Mouse (Mus musculus): ENCODE measurements at regions not wholly inside any gene's neighbourhood (a gene's known extent, or its start where the extent isn't known, plus 50 kb on each side); places are given as distances from the start of the nearest gene placed in this dataset.

DNA sequence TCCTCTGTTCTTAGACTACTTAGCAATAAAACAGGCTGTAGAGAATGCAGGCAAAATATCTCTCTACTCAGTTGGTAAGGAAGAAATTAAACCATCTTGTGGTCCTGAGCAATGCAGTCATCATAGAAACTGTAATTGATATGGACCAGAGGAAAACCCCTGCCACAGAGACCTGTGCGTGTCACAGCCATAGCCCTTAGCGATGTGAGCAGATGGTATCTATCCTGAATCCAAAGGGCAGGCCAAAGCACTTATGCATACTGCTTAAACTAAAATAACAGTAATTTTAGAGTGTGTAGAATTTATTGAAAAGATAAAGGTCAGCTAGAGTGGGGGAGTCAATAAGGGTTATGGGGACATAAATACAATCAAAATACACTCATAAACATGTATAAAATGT is 212.0 kb downstream of the Kcnrg start:
- Histone ChIP-seq H3K4me2 (ENCODE audit: low read depth, low read length) (no peak overlapping the region), H3K27me3 (ENCODE audit: control insufficient read depth, insufficient read depth, low read length) (no peaks in the 10 kb centered on the region), H3K9me3 (replicated peaks; ENCODE audit: control insufficient read depth, low read length) (no peaks in the 10 kb centered on the region), H3K27ac (replicated peaks; ENCODE audit: low read depth, low read length) (no peak overlapping the region), H3K36me3 (replicated peaks; ENCODE audit: control insufficient read depth, insufficient read depth, low read depth, low read length) (no peaks in the 10 kb centered on the region), H3K9ac (replicated peaks; ENCODE audit: low read length) (no peak overlapping the region), H3K4me3 (ENCODE audit: low read depth, low read length) (no peak overlapping the region), H3K4me1 (ENCODE audit: control insufficient read depth, insufficient read depth, low read length) (no peaks in the 10 kb centered on the region)
- WGBS = 58% methylated on average over 2 of the region's 2 CpGs
- no peak for DNase-seq (ENCODE audit: low spot score)
- no peak for ATAC-seq (replicated peaks; ENCODE audit: insufficient number of reproducible peaks, low FRiP score, low TSS enrichment, low read depth)

DNA sequence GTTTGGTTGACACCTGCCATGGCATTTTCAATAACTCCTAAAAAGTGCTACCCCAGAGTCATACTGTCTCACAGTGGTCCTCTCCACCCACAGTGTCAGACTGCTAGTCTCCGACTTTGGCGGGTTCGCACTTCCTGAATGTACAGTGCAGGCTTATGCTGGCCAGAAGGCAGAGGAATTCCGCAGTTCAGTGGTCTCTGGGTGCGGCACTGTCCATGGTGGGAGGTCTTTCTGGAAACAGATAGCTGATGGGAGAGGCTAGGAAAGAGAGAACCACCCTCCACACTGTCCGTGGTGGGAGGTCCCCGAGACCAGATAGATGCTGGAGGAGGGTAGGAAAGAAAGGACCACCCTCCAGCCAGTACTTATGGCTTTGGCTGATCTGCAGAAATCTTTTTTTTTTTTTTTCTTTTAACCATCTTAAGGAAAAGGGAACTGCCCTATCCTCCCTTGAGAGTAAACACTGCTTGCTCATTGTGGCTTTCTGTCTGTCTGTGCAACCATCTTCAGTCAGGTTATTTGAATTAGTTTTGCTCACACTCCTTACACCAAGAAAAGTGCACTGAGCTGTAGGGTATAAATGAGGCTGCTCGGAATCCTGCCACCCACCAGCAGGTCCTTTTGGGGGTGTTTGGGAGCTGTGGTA is 227.2 kb downstream of the Kcnrg start:
- 68% methylated on average over 8 of the region's 8 CpGs for WGBS
- no peaks in the 10 kb centered on the region for H3K4me1 ChIP-seq (ENCODE audit: control insufficient read depth, insufficient read depth, low read length)
- ATAC-seq (replicated peaks; ENCODE audit: insufficient number of reproducible peaks, low FRiP score, low TSS enrichment, low read depth) (no peak), DNase-seq (ENCODE audit: low spot score) (no peak)
- no peaks in the 10 kb centered on the region for H3K9me3 ChIP-seq (replicated peaks; ENCODE audit: control insufficient read depth, low read length)
- H3K4me3 ChIP-seq (ENCODE audit: low read depth, low read length) = no peak overlapping the region
- no peak overlapping the region for H3K9ac ChIP-seq (replicated peaks; ENCODE audit: low read length)
- no peaks in the 10 kb centered on the region for H3K27me3 ChIP-seq (ENCODE audit: control insufficient read depth, insufficient read depth, low read length)
- H3K27ac ChIP-seq (replicated peaks; ENCODE audit: low read depth, low read length) = no peak overlapping the region
- no peaks in the 10 kb centered on the region for H3K36me3 ChIP-seq (replicated peaks; ENCODE audit: control insufficient read depth, insufficient read depth, low read depth, low read length)
- no peak overlapping the region for H3K4me2 ChIP-seq (ENCODE audit: low read depth, low read length)

- Histone ChIP-seq H3K27me3 (ENCODE audit: control insufficient read depth, insufficient read depth, low read length) (no peaks in the 10 kb centered on the region), H3K9ac (replicated peaks; ENCODE audit: low read length) (no peak overlapping the region), H3K4me1 (ENCODE audit: control insufficient read depth, insufficient read depth, low read length) (no peaks in the 10 kb centered on the region), H3K4me3 (ENCODE audit: low read depth, low read length) (no peak overlapping the region), H3K4me2 (ENCODE audit: low read depth, low read length) (no peak overlapping the region), H3K27ac (replicated peaks; ENCODE audit: low read depth, low read length) (no peak overlapping the region), H3K36me3 (replicated peaks; ENCODE audit: control insufficient read depth, insufficient read depth, low read depth, low read length) (no peaks in the 10 kb centered on the region), H3K9me3 (replicated peaks; ENCODE audit: control insufficient read depth, low read length) (no peaks in the 10 kb centered on the region)
- whole genome bisulfite sequencing = 53% methylated on average over 6 of the region's 6 CpGs
- DNase-seq (ENCODE audit: low spot score) (no peak), ATAC-seq (replicated peaks; ENCODE audit: insufficient number of reproducible peaks, low FRiP score, low TSS enrichment, low read depth) (no peak)
Observed at GRCm38 (mm10) chr14:61835729-61836128, 228.5 kb downstream of the Kcnrg start.

- Histone ChIP-seq H3K36me3 (replicated peaks; ENCODE audit: control insufficient read depth, insufficient read depth, low read depth, low read length) (no peaks in the 10 kb centered on the region), H3K27ac (replicated peaks; ENCODE audit: low read depth, low read length) (no peak overlapping the region), H3K4me1 (ENCODE audit: control insufficient read depth, insufficient read depth, low read length) (no peaks in the 10 kb centered on the region), H3K9me3 (replicated peaks; ENCODE audit: control insufficient read depth, low read length) (no peaks in the 10 kb centered on the region), H3K4me2 (ENCODE audit: low read depth, low read length) (no peak overlapping the region), H3K9ac (replicated peaks; ENCODE audit: low read length) (no peak overlapping the region), H3K4me3 (ENCODE audit: low read depth, low read length) (no peak overlapping the region), H3K27me3 (ENCODE audit: control insufficient read depth, insufficient read depth, low read length) (no peaks in the 10 kb centered on the region)
- 49% methylated on average over 6 of the region's 6 CpGs for WGBS
- no peak for ATAC-seq (replicated peaks; ENCODE audit: insufficient number of reproducible peaks, low FRiP score, low TSS enrichment, low read depth)
- DNase-seq (ENCODE audit: low spot score) = peak; percentile 43
Observed at GRCm38 (mm10) chr14:61836231-61836630, 229.0 kb downstream of the Kcnrg start.

DNA sequence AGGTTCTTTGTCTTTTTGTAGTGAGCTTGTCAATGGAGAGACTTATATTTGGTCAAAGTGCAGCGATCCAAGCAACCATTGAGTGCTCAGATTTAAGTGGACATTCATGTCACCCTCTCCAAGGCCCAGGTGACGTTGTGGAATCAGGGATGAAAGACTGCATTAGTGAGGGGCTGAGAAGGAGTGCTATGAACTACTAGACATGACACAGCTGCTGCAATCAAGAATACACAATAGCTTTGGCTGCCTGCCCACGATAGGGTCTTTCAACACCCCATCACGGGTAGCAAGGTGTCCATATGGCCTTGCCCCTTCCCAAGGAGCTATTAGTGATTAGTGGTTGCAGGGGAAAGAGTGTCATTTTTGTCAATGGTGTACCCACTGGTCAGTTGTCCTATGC is 229.7 kb downstream of the Kcnrg start:
- no peak overlapping the region for H3K4me3 ChIP-seq (ENCODE audit: low read depth, low read length)
- H3K27me3 ChIP-seq (ENCODE audit: control insufficient read depth, insufficient read depth, low read length) = no peaks in the 10 kb centered on the region
- H3K9ac ChIP-seq (replicated peaks; ENCODE audit: low read length) = no peak overlapping the region
- 75% methylated on average over 4 of the region's 4 CpGs for WGBS
- H3K36me3 ChIP-seq (replicated peaks; ENCODE audit: control insufficient read depth, insufficient read depth, low read depth, low read length) = no peaks in the 10 kb centered on the region
- H3K4me2 ChIP-seq (ENCODE audit: low read depth, low read length) = no peak overlapping the region
- no peak overlapping the region for H3K27ac ChIP-seq (replicated peaks; ENCODE audit: low read depth, low read length)
- ATAC-seq (replicated peaks; ENCODE audit: insufficient number of reproducible peaks, low FRiP score, low TSS enrichment, low read depth) (no peak), DNase-seq (ENCODE audit: low spot score) (no peak)
- no peaks in the 10 kb centered on the region for H3K9me3 ChIP-seq (replicated peaks; ENCODE audit: control insufficient read depth, low read length)
- H3K4me1 ChIP-seq (ENCODE audit: control insufficient read depth, insufficient read depth, low read length) = no peaks in the 10 kb centered on the region

GRCm38 (mm10) chr14:61837851-61838250 is 230.6 kb downstream of the Kcnrg start:
- no peak overlapping the region for H3K9ac ChIP-seq (replicated peaks; ENCODE audit: low read length)
- 64% methylated on average over 8 of the region's 8 CpGs for WGBS
- no peak overlapping the region for H3K4me2 ChIP-seq (ENCODE audit: low read depth, low read length)
- no peaks in the 10 kb centered on the region for H3K9me3 ChIP-seq (replicated peaks; ENCODE audit: control insufficient read depth, low read length)
- DNase-seq (ENCODE audit: low spot score) = no peak
- no peaks in the 10 kb centered on the region for H3K36me3 ChIP-seq (replicated peaks; ENCODE audit: control insufficient read depth, insufficient read depth, low read depth, low read length)
- H3K4me3 ChIP-seq (ENCODE audit: low read depth, low read length) = no peak overlapping the region
- no peak for ATAC-seq (replicated peaks; ENCODE audit: insufficient number of reproducible peaks, low FRiP score, low TSS enrichment, low read depth)
- no peaks in the 10 kb centered on the region for H3K27me3 ChIP-seq (ENCODE audit: control insufficient read depth, insufficient read depth, low read length)
- no peaks in the 10 kb centered on the region for H3K4me1 ChIP-seq (ENCODE audit: control insufficient read depth, insufficient read depth, low read length)
- no peak overlapping the region for H3K27ac ChIP-seq (replicated peaks; ENCODE audit: low read depth, low read length)

- Histone ChIP-seq H3K4me2 (ENCODE audit: low read depth, low read length) (no peak overlapping the region), H3K36me3 (replicated peaks; ENCODE audit: control insufficient read depth, insufficient read depth, low read depth, low read length) (no peaks in the 10 kb centered on the region), H3K27me3 (ENCODE audit: control insufficient read depth, insufficient read depth, low read length) (no peaks in the 10 kb centered on the region), H3K4me1 (ENCODE audit: control insufficient read depth, insufficient read depth, low read length) (no peaks in the 10 kb centered on the region), H3K9ac (replicated peaks; ENCODE audit: low read length) (no peak overlapping the region), H3K4me3 (ENCODE audit: low read depth, low read length) (no peak overlapping the region), H3K27ac (replicated peaks; ENCODE audit: low read depth, low read length) (no peak overlapping the region), H3K9me3 (replicated peaks; ENCODE audit: control insufficient read depth, low read length) (no peaks in the 10 kb centered on the region)
- 87% methylated on average over 4 of the region's 4 CpGs for WGBS
- DNase-seq (ENCODE audit: low spot score) = no peak
- no peak for ATAC-seq (replicated peaks; ENCODE audit: insufficient number of reproducible peaks, low FRiP score, low TSS enrichment, low read depth)
Observed at GRCm38 (mm10) chr14:61842476-61842875, 235.2 kb downstream of the Kcnrg start.

- Histone ChIP-seq H3K27me3 (ENCODE audit: control insufficient read depth, insufficient read depth, low read length) (no peaks in the 10 kb centered on the region), H3K4me3 (ENCODE audit: low read depth, low read length) (no peak overlapping the region), H3K36me3 (replicated peaks; ENCODE audit: control insufficient read depth, insufficient read depth, low read depth, low read length) (no peaks in the 10 kb centered on the region), H3K4me2 (ENCODE audit: low read depth, low read length) (no peak overlapping the region), H3K9me3 (replicated peaks; ENCODE audit: control insufficient read depth, low read length) (no peaks in the 10 kb centered on the region), H3K4me1 (ENCODE audit: control insufficient read depth, insufficient read depth, low read length) (no peaks in the 10 kb centered on the region), H3K9ac (replicated peaks; ENCODE audit: low read length) (no peak overlapping the region), H3K27ac (replicated peaks; ENCODE audit: low read depth, low read length) (no peak overlapping the region)
- DNase-seq (ENCODE audit: low spot score) (no peak), ATAC-seq (replicated peaks; ENCODE audit: insufficient number of reproducible peaks, low FRiP score, low TSS enrichment, low read depth) (no peak)
- 84% methylated on average over 5 of the region's 5 CpGs for WGBS
Observed at GRCm38 (mm10) chr14:61846441-61846840, 239.2 kb downstream of the Kcnrg start.

Data from embryonic facial prominence, embryonic 11.5 days (tissue).